Mouse (Mus musculus): Measurements from ENCODE around the gene Wrb.

GRCm38 (mm10) chr16:96156019-96156418, 10.8 kb downstream of the Wrb start:
- TF ChIP-seq MAX (IDR thresholded peaks at IDR 0.05) (no peak), MYOD1 (IDR thresholded peaks at IDR 0.05; ENCODE audit: control insufficient read depth, insufficient read length, low read depth) (no peak), MYOG (IDR thresholded peaks at IDR 0.05; ENCODE audit: control insufficient read depth, extremely low read depth, insufficient read length) (no peak), CTCF (IDR thresholded peaks at IDR 0.05; ENCODE audit: control insufficient read depth, insufficient read depth, insufficient read length) (no peak)
